Mouse (Mus musculus) brain, embryonic 14.5 days (tissue): ENCODE results near the gene Cd79b.

ENCODE experiments used
- CTCF ChIP-seq: fragments of 200-500 bp; IDR thresholded peaks from 2 replicates; pipeline ENCODE4 v1.5.1; 2012; ENCODE audit warnings: inconsistent platforms, mild to moderate bottlenecking, moderate library complexity, borderline replicate concordance; ENCODE audit not compliant: insufficient read depth, insufficient read length; ENCODE audit errors: extremely low read depth
- POLR2A ChIP-seq: fragments of 200-500 bp; IDR thresholded peaks from 2 replicates; pipeline ENCODE4 v1.6.1; 2012; ENCODE audit warnings: mild to moderate bottlenecking, inconsistent platforms, borderline replicate concordance; ENCODE audit not compliant: poor library complexity, insufficient read depth, insufficient read length, severe bottlenecking; ENCODE audit errors: extremely low read depth

DNA sequence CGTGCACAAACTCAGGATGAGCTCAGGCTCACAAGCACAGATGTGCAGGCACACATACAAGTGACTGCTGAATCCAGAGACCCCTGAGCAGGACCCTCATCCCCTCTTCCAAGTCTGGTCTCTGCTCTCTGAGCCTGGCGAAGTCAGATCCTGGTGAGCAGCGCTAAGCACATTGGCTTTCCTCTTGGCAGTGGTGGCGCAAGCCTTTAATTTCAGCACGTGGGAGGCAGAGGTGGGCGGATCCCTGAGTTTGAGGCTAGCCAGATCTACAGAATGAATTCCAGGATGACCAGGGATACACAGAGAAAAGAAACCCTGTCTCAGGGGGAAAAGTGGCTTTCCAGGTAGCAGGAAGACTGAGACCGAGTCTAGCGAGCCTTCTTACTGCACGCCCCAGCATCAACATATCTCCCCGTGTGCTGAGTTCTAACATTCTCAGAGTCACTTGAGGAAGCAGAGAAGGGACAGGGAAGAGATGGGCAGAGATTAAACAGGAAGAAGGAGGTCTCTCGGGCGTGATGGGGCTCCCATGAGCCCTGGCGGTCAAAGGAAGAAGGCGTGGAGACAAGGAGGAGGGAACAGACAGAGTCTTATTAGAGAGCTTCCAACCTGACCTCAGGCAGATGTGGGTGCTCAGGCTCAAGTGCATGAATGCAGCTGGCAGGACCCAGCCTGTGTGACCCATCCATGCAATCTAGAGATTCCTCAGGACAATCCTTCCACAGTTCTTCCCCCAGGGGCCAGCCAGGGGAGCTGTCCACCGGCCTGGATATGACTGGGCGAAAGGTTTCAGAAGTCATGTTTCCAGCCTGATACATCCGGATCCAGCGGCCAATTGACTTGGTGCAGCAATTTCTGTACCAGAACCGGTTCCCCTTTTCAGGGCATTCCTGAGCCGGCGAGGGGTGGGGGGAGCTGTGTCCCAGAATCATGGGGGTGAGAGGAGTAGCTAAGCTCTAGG lies 4.1 kb upstream of the Cd79b start:
- TF ChIP-seq CTCF, result no peak
- TF ChIP-seq POLR2A, result no peak
